Mouse (Mus musculus): ENCODE data around the gene Slc39a9. TPM values are rescaled to one million over a fixed set of nuclear protein-coding genes. Genes with fewer than 3 reads are reported as not detected.
A peak's percentile ranks its signal among the peaks of the same experiment; 100 is the strongest.

Slc39a9 gene
- total and polyA plus RNA-seq, 3 experiments: 19.0 to 55.5 (median 22.5) TPM

DNA sequence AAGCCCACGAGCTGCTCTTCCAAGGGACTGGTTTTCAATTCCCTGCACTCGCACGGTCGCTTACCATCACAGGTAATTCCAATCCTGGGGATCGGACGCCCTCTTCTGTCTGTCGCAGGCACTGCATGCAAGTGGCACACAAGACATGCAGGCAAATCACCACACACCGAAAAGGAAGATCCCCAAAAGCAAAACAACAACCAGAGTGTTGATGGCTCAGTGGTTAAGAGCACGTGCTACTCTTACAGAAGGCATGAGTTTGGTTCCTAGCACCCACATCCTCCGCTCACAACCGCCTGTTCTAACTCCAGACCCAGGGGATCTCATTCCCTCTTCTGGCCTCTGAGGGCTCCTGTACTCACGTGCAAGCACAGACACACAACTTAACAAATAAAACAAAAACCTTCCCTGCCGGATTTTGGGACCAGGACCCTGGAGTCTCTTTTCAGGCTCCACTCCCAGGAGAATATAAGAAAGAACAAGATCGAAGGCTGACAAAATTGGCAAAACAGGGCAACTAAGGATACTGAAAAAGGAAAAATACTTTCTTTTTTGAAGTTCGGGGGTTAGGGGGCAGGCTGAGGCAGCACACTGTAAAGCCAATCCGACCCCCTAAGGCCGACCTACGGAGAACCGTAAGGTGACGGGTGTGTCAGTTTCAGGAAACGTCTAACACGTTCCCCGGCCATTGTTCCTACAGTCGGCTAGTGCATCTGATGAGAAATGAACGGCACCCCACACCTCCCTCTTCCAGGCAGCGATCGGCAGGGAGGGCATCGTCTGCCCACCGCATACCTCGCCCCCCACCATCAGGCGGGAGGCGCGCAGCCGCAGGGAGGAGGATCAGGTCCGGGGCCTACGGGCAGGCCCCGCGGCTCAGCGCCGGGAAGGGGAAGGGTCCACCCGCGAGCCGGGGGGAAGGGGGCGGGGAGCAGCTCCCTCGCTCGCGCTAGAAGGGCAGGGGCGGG lies 674 bp upstream of the Slc39a9 start:
- H3K27me3 ChIP-seq (ENCODE audit: insufficient read depth, low read length): no peaks in the 10 kb centered on the region
- H3K9me3 ChIP-seq (replicated peaks): no peaks in the 10 kb centered on the region
- DNase-seq (ENCODE audit: low spot score) (peak; percentile 74), ATAC-seq (ENCODE audit: extremely low read depth, insufficient number of reproducible peaks, low FRiP score, poor library complexity, severe bottlenecking) (no peak)
- peaks cover 65% of the 10 kb centered on the region for H3K4me1 ChIP-seq (ENCODE audit: insufficient read depth, low read depth, low read length)
- TF ChIP-seq GATA2 (IDR thresholded peaks at IDR 0.05; ENCODE audit: borderline replicate concordance, low read depth, low read length): no peak
- no peak for TF ChIP-seq POLR2AphosphoS5 (IDR thresholded peaks at IDR 0.05; ENCODE audit: insufficient replicate concordance, low read depth, low read length)
- peak; percentile 98 for TF ChIP-seq CTCF (IDR thresholded peaks at IDR 0.05; ENCODE audit: low read depth, low read length)
- H3K4me3 ChIP-seq (ENCODE audit: low read depth, low read length): peak overlapping the region; percentile 86
- peaks cover 64% of the 10 kb centered on the region for H3K36me3 ChIP-seq (replicated peaks)

DNA sequence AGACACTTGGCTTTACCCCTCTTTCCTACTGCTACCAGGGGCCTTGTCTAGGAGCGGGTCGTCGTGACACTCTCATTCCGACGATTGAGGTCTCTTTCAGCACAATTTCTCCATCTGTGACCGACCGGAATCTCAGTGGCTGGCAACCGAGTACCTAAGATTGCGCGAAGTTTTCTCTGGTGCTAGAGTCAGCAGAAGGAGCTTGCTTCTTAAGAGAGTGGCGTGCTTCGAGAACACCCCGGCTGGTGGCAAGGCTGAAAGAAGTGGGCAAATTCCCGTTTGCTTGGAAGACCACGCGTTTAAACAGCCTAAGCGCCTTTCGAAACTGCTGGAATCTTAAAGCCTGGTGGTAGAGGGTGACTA lies 804 bp downstream of the Slc39a9 start:
- TF ChIP-seq GATA1 (IDR thresholded peaks at IDR 0.05; ENCODE audit: borderline replicate concordance, low read length) (no peak), CTCF (IDR thresholded peaks at IDR 0.05; ENCODE audit: low read depth, low read length) (no peak), POLR2AphosphoS5 (IDR thresholded peaks at IDR 0.05; ENCODE audit: insufficient replicate concordance, low read depth, low read length) (no peak), TAL1 (conservative IDR thresholded peaks at IDR 0.05; ENCODE audit: low read depth, low read length) (no peak), GATA2 (IDR thresholded peaks at IDR 0.05; ENCODE audit: borderline replicate concordance, low read depth, low read length) (no peak)
- H3K4me3 ChIP-seq (ENCODE audit: low read depth, low read length): peak overlapping the region; percentile 86
- DNase-seq (ENCODE audit: low spot score) (no peak), ATAC-seq (ENCODE audit: extremely low read depth, insufficient number of reproducible peaks, low FRiP score, poor library complexity, severe bottlenecking) (no peak)
- H3K4me1 ChIP-seq (ENCODE audit: insufficient read depth, low read depth, low read length): peaks cover 62% of the 10 kb centered on the region
- H3K36me3 ChIP-seq (replicated peaks): peaks cover 63% of the 10 kb centered on the region
- no peaks in the 10 kb centered on the region for H3K9me3 ChIP-seq (replicated peaks)
- no peaks in the 10 kb centered on the region for H3K27me3 ChIP-seq (ENCODE audit: insufficient read depth, low read length)

DNA sequence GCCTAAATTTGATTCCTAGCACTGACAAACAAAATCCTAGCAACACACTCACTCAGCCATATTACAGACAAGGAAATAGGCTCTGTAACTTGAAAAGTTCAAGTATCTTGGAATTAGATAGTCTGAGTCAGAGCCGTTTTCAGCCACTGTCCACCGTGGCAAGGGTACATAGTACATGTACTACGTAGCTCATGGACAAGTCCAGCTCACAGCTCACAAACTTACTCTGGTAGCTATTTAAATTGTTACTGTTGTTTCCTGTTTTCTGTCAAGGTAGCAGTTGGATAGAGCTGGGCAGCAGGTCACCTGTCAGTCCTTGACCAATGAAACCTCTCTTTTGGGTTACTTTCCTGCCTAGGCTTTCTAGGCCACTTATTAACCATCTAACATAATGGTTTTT lies 2.7 kb downstream of the Slc39a9 start:
- ATAC-seq (ENCODE audit: extremely low read depth, insufficient number of reproducible peaks, low FRiP score, poor library complexity, severe bottlenecking): no peak
- H3K36me3 ChIP-seq (replicated peaks): peaks cover 55% of the 10 kb centered on the region
- H3K9me3 ChIP-seq (replicated peaks): no peaks in the 10 kb centered on the region
- H3K27me3 ChIP-seq (ENCODE audit: insufficient read depth, low read length): no peaks in the 10 kb centered on the region
- H3K4me3 ChIP-seq (ENCODE audit: low read depth, low read length): no peak overlapping the region; the same call in 1 of the 2 replicates
- no peak for TF ChIP-seq CTCF (IDR thresholded peaks at IDR 0.05; ENCODE audit: low read depth, low read length)
- peaks cover 48% of the 10 kb centered on the region for H3K4me1 ChIP-seq (ENCODE audit: insufficient read depth, low read depth, low read length)
- no peak for DNase-seq (ENCODE audit: low spot score)

DNA sequence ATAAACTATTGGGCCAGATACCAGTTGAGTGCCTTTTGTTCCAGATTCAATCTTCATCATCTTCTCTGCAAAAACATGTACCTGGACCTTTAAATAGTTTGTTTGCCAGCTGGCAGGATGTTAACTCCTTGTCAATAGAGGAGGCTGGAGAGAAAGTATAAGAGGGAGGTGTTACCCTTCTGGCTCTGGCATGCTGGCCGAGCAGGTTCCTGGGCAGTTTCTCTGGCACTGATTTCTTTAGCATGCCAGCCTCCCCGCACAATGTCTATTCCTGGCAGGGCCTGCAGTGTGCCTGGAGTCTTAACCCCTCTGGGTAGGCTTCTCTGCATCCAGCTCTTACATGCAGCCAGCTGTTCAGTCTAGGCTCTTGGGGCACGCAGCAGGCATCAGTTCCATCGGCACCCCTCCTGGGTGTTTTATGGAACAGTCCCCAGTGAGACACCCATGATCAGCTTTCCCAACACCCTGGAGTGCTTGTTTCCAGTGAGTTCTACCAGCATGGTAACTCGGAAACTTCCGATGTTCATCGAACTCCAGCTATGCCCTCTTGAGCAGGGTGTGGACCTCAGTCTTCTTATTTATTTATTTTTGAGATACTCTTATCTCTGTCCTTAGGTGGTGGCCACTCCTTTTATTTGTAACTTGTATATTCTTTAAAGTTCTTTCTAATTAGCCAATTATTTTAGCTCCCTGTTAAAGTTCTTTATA lies 10.4 kb downstream of the Slc39a9 start:
- no peak for DNase-seq (ENCODE audit: low spot score)
- no peaks in the 10 kb centered on the region for H3K9me3 ChIP-seq (replicated peaks)
- TF ChIP-seq CTCF (IDR thresholded peaks at IDR 0.05; ENCODE audit: low read depth, low read length): no peak
- TF ChIP-seq TAL1 (conservative IDR thresholded peaks at IDR 0.05; ENCODE audit: low read depth, low read length): no peak
- no peak for TF ChIP-seq POLR2AphosphoS5 (IDR thresholded peaks at IDR 0.05; ENCODE audit: insufficient replicate concordance, low read depth, low read length)
- TF ChIP-seq GATA1 (IDR thresholded peaks at IDR 0.05; ENCODE audit: borderline replicate concordance, low read length): no peak
- TF ChIP-seq GATA2 (IDR thresholded peaks at IDR 0.05; ENCODE audit: borderline replicate concordance, low read depth, low read length): no peak
- no peaks in the 10 kb centered on the region for H3K27me3 ChIP-seq (ENCODE audit: insufficient read depth, low read length)
- H3K36me3 ChIP-seq (replicated peaks): peaks cover 63% of the 10 kb centered on the region
- peaks cover 11% of the 10 kb centered on the region; the same call in 1 of the 2 replicates for H3K4me1 ChIP-seq (ENCODE audit: insufficient read depth, low read depth, low read length)
- no peak for ATAC-seq (ENCODE audit: extremely low read depth, insufficient number of reproducible peaks, low FRiP score, poor library complexity, severe bottlenecking)
- H3K4me3 ChIP-seq (ENCODE audit: low read depth, low read length): no peak overlapping the region

DNA sequence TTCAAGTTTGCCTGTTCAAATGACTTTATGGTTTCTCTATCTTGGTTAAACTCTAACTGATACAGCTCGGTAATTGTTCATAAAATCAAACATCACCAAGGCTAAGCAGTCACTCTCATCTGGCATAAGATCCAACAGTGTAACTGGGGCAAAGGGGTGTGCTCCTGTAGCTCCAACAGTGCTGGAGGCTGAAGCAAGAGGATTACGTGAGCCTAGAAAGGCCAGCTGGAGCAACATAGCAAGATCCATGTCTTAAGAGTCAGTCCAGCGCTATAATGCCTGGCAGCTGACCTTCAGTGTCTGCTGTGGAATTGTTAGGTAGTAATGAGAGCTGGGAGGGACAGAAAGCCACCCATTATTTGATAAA lies 11.0 kb downstream of the Slc39a9 start:
- H3K36me3 ChIP-seq (replicated peaks): peaks cover 59% of the 10 kb centered on the region
- no peak for TF ChIP-seq CTCF (IDR thresholded peaks at IDR 0.05; ENCODE audit: low read depth, low read length)
- no peak for TF ChIP-seq POLR2AphosphoS5 (IDR thresholded peaks at IDR 0.05; ENCODE audit: insufficient replicate concordance, low read depth, low read length)
- TF ChIP-seq GATA1 (IDR thresholded peaks at IDR 0.05; ENCODE audit: borderline replicate concordance, low read length): no peak
- no peak for TF ChIP-seq GATA2 (IDR thresholded peaks at IDR 0.05; ENCODE audit: borderline replicate concordance, low read depth, low read length)
- TF ChIP-seq TAL1 (conservative IDR thresholded peaks at IDR 0.05; ENCODE audit: low read depth, low read length): no peak
- peaks cover 8% of the 10 kb centered on the region; the same call in 1 of the 2 replicates for H3K4me1 ChIP-seq (ENCODE audit: insufficient read depth, low read depth, low read length)
- ATAC-seq (ENCODE audit: extremely low read depth, insufficient number of reproducible peaks, low FRiP score, poor library complexity, severe bottlenecking): no peak
- no peaks in the 10 kb centered on the region for H3K9me3 ChIP-seq (replicated peaks)
- no peak overlapping the region for H3K4me3 ChIP-seq (ENCODE audit: low read depth, low read length)
- H3K27me3 ChIP-seq (ENCODE audit: insufficient read depth, low read length): no peaks in the 10 kb centered on the region
- no peak for DNase-seq (ENCODE audit: low spot score)

DNA sequence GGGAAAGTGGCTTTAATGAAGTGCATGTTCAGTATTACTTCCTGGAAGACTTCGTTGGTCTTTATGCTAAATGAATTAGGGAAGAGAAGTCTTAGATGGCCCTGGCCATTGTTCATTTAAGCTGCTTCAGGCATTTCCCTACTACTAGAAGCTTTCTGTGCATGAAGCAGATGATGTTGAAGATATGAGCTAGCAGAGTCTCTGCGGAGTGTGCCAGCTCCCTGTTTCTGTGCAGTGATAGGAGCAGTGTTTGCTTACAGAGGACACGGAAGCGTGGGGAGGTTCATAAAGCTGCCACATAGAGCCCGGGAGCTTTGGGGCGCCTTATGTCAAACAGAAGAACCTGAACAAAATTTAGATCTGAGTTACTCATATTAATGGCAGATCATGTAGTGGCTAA lies 15.0 kb downstream of the Slc39a9 start:
- ATAC-seq (ENCODE audit: extremely low read depth, insufficient number of reproducible peaks, low FRiP score, poor library complexity, severe bottlenecking) (no peak), DNase-seq (ENCODE audit: low spot score) (no peak)
- H3K27me3 ChIP-seq (ENCODE audit: insufficient read depth, low read length): no peaks in the 10 kb centered on the region
- TF ChIP-seq TAL1 (conservative IDR thresholded peaks at IDR 0.05; ENCODE audit: low read depth, low read length) (no peak), CTCF (IDR thresholded peaks at IDR 0.05; ENCODE audit: low read depth, low read length) (no peak), POLR2AphosphoS5 (IDR thresholded peaks at IDR 0.05; ENCODE audit: insufficient replicate concordance, low read depth, low read length) (no peak), GATA2 (IDR thresholded peaks at IDR 0.05; ENCODE audit: borderline replicate concordance, low read depth, low read length) (no peak), GATA1 (IDR thresholded peaks at IDR 0.05; ENCODE audit: borderline replicate concordance, low read length) (no peak)
- H3K36me3 ChIP-seq (replicated peaks): peaks cover 63% of the 10 kb centered on the region
- no peaks in the 10 kb centered on the region for H3K9me3 ChIP-seq (replicated peaks)
- no peak overlapping the region for H3K4me3 ChIP-seq (ENCODE audit: low read depth, low read length)
- peaks cover 3% of the 10 kb centered on the region; the same call in 1 of the 2 replicates for H3K4me1 ChIP-seq (ENCODE audit: insufficient read depth, low read depth, low read length)
